Mouse (Mus musculus) testis, adult 2 months (tissue): Measurements from ENCODE around the gene Ndufa12.

Experiments used
- CTCF ChIP-seq: fragments of 200-500 bp; IDR thresholded peaks from 2 replicates; pipeline ENCODE4 v1.5.1; 2012; ENCODE audit warnings: low read depth, mild to moderate bottlenecking, inconsistent platforms, low read length, moderate library complexity; ENCODE audit not compliant: control insufficient read depth, insufficient read depth, insufficient replicate concordance
- POLR2A ChIP-seq: fragments of 200-500 bp; IDR thresholded peaks from 2 replicates; pipeline ENCODE4 v1.6.1; 2012; ENCODE audit warnings: low read depth, mild to moderate bottlenecking, inconsistent platforms, low read length, moderate library complexity; ENCODE audit not compliant: control insufficient read depth

DNA sequence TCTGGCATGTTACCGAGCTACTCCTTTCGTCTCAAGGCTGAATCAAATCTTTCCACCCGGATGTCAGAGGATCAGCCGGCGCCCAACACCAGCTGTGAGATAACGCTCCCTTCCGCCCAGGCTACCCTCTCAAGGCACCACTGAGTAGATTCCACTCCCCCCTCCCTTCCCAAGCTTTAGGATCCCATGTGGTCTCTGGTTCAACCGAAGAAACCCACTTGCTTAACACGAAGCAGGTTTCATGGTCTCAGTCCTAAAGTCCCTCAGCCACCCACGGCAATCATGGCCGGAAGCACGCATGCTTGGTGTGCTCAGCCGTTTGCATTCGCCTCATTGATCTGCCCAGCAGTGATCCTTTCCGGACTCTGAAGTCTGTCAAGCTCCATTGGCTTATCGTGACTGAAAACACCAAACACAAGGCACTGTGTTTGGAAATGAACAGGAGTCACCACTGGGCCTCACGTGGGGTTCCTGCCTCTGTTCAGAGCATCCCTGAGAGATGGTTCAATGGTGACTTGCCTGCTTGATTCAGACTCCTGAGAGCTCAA is 54.8 kb downstream of the Ndufa12 start:
- no peak for TF ChIP-seq CTCF
- TF ChIP-seq POLR2A = no peak
